Mouse (Mus musculus): ENCODE measurements around the gene Gng8.

The Gng8 gene

GRCm38 (mm10) chr7:16906889-16907559, 15.4 kb downstream of the Gng8 start:
- no peak for DNase-seq (ENCODE audit: inconsistent age in 2 of 2, low spot score in 1 of 2)

DNA sequence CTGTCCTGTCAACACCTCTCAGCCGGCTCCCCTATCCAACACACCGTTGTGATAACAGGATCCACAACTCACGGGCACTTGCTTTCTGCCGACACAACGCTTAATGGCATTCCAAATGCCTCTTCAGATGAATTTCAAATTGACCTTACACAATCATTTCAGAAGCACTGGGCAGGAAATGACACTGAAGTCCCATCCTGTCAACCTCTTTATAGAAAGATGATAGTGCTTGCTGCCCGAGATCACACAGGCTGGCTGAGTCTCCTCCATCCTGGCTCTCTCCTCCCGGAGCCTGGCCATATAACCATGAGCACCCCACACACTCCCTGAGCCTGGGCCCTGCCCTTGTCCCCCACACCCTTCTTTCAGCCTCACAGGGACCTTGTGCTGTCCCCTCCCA, 16.3 kb downstream of the Gng8 start:
- DNase-seq (ENCODE audit: inconsistent age in 2 of 2, low spot score in 1 of 2): no peak

DNA sequence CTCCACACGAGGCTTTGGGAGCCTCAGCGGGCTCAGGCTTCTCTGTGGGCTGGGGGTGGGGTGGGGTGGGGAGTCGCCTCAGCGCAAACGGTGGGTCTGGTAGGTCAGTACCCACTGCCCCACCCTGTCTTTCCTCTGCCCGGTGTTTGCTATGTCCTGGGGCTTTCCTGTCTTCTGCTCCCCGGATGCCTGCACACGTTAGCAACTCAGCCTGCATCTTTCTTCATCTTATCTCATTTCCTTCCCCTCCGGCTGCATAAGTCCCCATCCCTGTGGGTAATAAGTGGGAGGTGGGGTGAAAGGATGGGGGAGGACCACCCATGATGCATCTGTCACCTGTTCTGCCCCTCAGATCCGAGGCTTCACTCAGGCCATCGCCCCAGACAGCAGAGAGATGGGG, 16.8 kb downstream of the Gng8 start:
- no peak for DNase-seq (ENCODE audit: inconsistent age in 2 of 2, low spot score in 1 of 2)

GRCm38 (mm10) chr7:16908859-16909258, 17.3 kb downstream of the Gng8 start:
- DNase-seq (ENCODE audit: inconsistent age in 2 of 2, low spot score in 1 of 2): no peak

- no peak for DNase-seq (ENCODE audit: inconsistent age in 2 of 2, low spot score in 1 of 2)
These were observed 18.3 kb downstream of the Gng8 start for GRCm38 (mm10) chr7:16909909-16910308.

- DNase-seq (ENCODE audit: inconsistent age in 2 of 2, low spot score in 1 of 2): no peak
These were observed 20.3 kb downstream of the Gng8 start for GRCm38 (mm10) chr7:16911904-16912303.

DNA sequence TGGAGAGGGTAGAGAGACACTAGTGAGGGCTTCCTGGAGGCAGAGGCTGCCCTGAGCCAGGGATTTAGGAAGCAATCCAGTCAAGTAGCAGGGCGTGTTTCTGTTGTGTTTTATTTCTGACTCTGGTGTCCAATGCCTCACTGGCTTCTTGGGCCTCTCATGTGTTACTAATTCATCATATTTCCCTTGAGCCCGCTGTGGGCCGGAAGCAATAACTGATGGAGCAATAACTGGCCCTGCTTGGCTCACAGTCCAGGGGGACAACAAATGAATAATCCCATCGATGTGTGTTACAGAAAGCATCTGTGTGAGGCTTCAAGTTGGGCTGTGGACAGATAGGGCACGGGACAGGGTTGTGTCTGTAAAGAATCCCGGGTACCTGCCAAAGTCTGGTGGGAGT, 20.8 kb downstream of the Gng8 start:
- DNase-seq (ENCODE audit: inconsistent age in 2 of 2, low spot score in 1 of 2): no peak

- DNase-seq (ENCODE audit: inconsistent age in 2 of 2, low spot score in 1 of 2): peak; percentile 70 to 92
These were observed 22.3 kb downstream of the Gng8 start for GRCm38 (mm10) chr7:16913806-16914452.

- DNase-seq (ENCODE audit: inconsistent age in 2 of 2, low spot score in 1 of 2): no peak
These were observed 23.1 kb downstream of the Gng8 start for GRCm38 (mm10) chr7:16914453-16915343.

- no peak for DNase-seq (ENCODE audit: inconsistent age in 2 of 2, low spot score in 1 of 2)
These were observed 24.1 kb downstream of the Gng8 start for GRCm38 (mm10) chr7:16915461-16916340.

- DNase-seq (ENCODE audit: inconsistent age in 2 of 2, low spot score in 1 of 2): no peak
These were observed 25.0 kb downstream of the Gng8 start for GRCm38 (mm10) chr7:16916342-16917265.

DNA sequence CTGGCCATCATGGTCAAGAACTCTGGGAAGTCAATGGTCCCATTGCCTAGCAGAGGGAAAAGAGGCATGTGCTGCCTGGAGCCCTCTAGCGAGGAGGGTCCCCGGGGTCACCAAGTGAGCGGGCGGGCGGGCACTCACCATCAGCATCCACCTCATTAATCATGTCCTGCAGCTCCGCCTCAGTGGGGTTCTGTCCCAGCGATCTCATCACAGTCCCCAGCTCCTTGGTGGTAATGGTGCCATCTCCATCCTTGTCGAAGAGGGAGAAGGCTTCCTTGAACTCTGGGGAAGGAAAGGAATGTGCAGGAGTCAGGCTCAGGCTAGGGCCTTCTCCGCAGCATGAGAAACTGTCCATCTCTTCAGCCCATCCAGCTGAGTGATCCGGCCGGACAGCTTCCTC, 25.9 kb downstream of the Gng8 start:
- no peak for DNase-seq (ENCODE audit: inconsistent age in 2 of 2, low spot score in 1 of 2)

GRCm38 (mm10) chr7:16918014-16918413, 26.4 kb downstream of the Gng8 start:
- DNase-seq (ENCODE audit: inconsistent age in 2 of 2, low spot score in 1 of 2): no peak

DNA sequence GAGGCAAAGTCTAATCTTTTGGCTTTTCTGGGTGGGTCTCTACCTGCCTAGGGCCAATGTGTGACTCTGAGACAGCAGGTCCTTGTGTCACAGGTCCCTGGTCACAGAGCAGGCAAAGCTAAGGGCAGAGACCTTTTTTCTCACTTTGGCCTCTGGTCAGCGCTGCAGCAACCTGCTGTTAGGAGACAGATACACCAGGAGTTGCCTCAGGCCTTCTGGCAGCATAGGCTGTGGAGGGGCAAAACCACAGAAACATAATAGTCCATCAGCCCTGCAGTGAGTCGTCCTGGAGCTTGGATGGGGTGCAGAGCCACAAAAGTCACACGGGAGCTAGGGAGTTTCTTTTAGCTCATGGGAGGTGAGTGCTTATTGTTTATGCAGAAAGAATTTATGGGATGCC, 27.1 kb downstream of the Gng8 start:
- no peak for DNase-seq (ENCODE audit: inconsistent age in 2 of 2, low spot score in 1 of 2)

DNA sequence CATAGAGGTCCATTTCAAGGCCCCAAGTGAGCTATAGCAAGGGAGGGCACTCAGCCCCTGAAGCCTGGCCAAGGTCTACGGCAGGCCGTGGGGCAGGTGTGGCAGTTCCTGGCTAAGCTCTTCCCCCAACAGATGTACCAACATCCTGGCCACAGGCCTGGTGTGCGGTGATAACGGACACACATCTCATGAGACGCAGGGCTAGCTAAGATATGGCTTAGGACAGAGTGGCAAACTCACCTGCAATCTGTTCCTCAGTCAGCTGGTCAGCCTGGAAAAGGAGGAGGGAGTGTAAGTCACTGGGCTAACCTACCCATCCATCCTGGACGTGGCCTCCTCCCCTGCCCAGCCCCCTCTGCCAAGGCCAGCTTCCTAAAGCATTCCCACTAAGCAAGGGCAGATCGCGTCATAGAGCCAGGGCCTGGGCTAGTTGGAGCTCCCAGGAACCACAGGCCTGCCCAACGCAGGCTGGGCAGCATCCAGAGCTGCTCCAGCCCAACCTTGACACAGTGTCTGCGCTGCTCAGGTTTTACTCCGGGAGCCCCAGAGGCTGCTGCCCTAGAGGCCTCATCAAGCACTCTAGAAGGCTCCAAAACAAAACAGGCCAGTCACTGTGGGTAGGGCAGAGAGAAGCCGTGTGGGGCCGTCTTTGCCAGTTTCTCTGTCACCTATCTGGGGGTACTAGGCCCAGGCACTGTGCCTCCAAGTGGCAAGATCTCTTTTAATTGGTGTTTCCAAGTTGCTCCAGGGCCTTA, 28.0 kb downstream of the Gng8 start:
- DNase-seq (ENCODE audit: inconsistent age in 2 of 2, low spot score in 1 of 2): peak; percentile 74 to 87

- no peak for DNase-seq (ENCODE audit: inconsistent age in 2 of 2, low spot score in 1 of 2)
These were observed 28.6 kb downstream of the Gng8 start for GRCm38 (mm10) chr7:16920150-16920579.

DNA sequence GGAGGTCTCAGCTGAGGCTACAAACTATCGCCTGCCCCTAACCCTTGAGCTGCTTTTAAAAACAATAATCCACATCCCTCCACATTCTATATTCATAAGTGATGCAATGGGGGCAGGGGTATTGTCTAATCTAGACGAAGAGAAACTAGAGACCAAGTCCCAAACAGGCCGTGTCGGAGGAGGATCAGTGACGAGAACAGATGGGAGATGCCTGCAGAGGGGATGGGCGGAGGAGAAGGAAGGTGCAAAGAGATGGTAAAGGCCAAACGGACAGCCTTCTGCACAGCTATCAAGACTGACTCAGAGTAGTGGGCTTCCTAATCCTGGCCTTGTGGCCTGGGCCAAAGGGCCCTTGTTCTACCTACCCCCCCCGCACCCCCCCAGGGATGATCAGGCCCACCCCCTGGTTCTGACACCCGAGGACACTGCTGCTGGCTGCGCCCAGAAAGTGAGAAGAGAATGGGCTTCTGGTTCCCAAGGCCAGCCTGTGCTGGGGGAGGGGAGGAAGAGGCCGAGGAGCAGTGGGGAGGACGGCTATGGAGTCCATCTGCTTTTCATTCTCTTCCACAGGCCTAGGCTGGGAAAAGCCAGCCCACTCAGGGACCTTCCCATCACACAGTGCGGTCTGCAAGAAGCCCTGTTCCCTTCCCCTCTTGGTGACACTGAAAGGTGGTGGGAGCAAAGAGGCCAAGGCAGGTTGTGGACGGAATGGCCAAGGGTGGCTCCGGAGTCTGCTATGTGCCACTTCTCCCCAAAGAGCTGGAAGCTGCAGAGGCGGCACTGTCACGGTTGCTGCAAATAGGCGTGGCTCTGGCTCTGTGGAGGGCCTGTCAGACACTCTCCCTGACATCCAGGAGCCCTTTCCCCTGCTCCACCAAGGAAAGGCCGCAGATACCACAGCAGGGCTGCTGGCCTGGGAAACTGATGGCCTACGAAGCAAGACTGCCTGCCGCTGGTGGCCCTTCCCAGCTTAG, 29.5 kb downstream of the Gng8 start:
- peak in 1 of 2 experiments; percentile 77 for DNase-seq (ENCODE audit: inconsistent age in 2 of 2, low spot score in 1 of 2)

- DNase-seq (ENCODE audit: inconsistent age in 2 of 2, low spot score in 1 of 2): peak in 1 of 2 experiments; percentile 62
These were observed 30.3 kb downstream of the Gng8 start for GRCm38 (mm10) chr7:16921881-16922335.

Data from adrenal gland, adult (tissue).